Mouse (Mus musculus): ENCODE measurements at regions not wholly inside any gene's neighbourhood (a gene's known extent, or its start where the extent isn't known, plus 50 kb on each side); places are given as distances from the start of the nearest gene placed in this dataset.

DNA sequence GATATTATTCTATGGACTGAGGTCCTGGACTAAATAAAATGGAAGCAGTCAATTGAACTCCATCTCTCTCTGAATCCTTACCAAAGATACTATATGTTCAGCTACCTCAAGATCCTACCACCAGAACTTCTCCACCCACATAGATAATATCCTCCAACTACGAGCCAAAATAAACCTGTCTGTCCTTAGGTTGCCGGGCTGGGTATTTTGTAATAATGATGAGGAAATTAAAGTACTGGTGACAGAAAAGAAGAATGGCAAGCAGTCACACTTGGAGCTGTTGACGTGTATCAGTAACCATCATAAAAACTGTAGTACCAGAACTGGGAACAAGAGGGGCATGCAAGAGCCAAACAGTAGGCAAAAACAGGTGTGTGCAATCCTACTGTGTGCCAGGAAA is 98.7 kb downstream of the Sox9 start:
- no peak for TF ChIP-seq GATA1 (IDR thresholded peaks at IDR 0.05; ENCODE audit: low read length)
- TF ChIP-seq TAL1 (IDR thresholded peaks at IDR 0.05; ENCODE audit: low read length): no peak

Measured in erythroblast, embryonic 14.5 days (primary cell).